In genomic region chr13:90233986-90234385, GRCm38 (mm10) we compare ENCODE assay signal across 19 mouse cellular contexts.
A peak's percentile ranks its signal among the peaks of the same experiment; 100 is the strongest.
DNase-seq lines count a peak whose midpoint lies in the region; ATAC-seq and TF ChIP-seq lines count a peak whose summit lies in the region.
"Had no signal": no experiment of that assay in that cellular context is flagged by ENCODE, and none has a peak within 500 bp of the region (broad histone marks: within the 10 kb centered on the region; RNA-seq: fewer than 3 reads in every experiment).

No protein-coding gene starts in this region.

- no peaks in the 10 kb centered on the region for H3K4me1 ChIP-seq in kidney, embryonic 16.5 days (ENCODE audit: insufficient read depth, low read length)
- H3K4me1 ChIP-seq: embryonic facial prominence, embryonic 12.5 days; heart, embryonic 13.5 days; hindbrain, embryonic 13.5 days had no signal

- intact Hi-C loops in left cerebral cortex, postnatal 10 days (cut with DNase I): no loop called here
- intact Hi-C loops in left cerebral cortex, postnatal 14 days (cut with DNase I): no loop called here

- H3K4me3 ChIP-seq in kidney, embryonic 16.5 days (ENCODE audit: low read length): no peak overlapping the region
- H3K4me3 ChIP-seq: embryonic facial prominence, embryonic 12.5 days; forebrain, embryonic 10.5 days; heart, embryonic 13.5 days; hindbrain, embryonic 13.5 days had no signal

- ATAC-seq in Patski: peak; percentile 57
- ATAC-seq in granulocyte monocyte progenitor cell, adult 5-6 weeks (replicated peaks; ENCODE audit: poor library complexity, severe bottlenecking): peak; percentile 75
- no peak for ATAC-seq in kidney, embryonic 16.5 days (ENCODE audit: low FRiP score, low TSS enrichment)
- ATAC-seq: forebrain, embryonic 14.5 days; hindbrain, postnatal 0 days had no signal

- CTCF ChIA-PET in Patski (lab: Charles Lee): no interaction called here

- in situ Hi-C loops in Patski (cut with MboI; ENCODE audit: low pct_unique_long_range_greater_than_20kb): no loop called here

- H3K36me3 ChIP-seq in kidney, embryonic 16.5 days (ENCODE audit: insufficient read depth, low read length): no peaks in the 10 kb centered on the region
- H3K36me3 ChIP-seq: embryonic facial prominence, embryonic 12.5 days; forebrain, embryonic 10.5 days; heart, embryonic 13.5 days; hindbrain, embryonic 13.5 days had no signal

- 78% methylated on average over 1 of the region's 1 CpGs for WGBS in kidney, embryonic 16.5 days

- H3K4me2 ChIP-seq in kidney, embryonic 16.5 days (replicated peaks; ENCODE audit: low read depth, low read length): no peak overlapping the region
- H3K4me2 ChIP-seq: embryonic facial prominence, embryonic 12.5 days; heart, embryonic 13.5 days; hindbrain, embryonic 13.5 days had no signal

- POLR2A ChIA-PET in Patski (lab: Charles Lee): no interaction called here

- no peaks in the 10 kb centered on the region for H3K9me3 ChIP-seq in kidney, embryonic 16.5 days (ENCODE audit: low read length)
- H3K9me3 ChIP-seq: embryonic facial prominence, embryonic 12.5 days; forebrain, embryonic 10.5 days; heart, embryonic 13.5 days; hindbrain, embryonic 13.5 days had no signal

- no peak for TF ChIP-seq CTCF in Patski (IDR thresholded peaks at IDR 0.05)

- DNase-seq in lung, postnatal 25 days (ENCODE audit: low spot score): peak; percentile 1
- no peak for DNase-seq in lung, postnatal 14 days
- DNase-seq in Patski (ENCODE audit: low read depth, low spot score): peak; percentile 20
- DNase-seq in left cerebral cortex, postnatal 10 days (ENCODE audit: extremely low spot score in 1 of 2, low spot score in 2 of 2): no peak
- DNase-seq in left cerebral cortex, postnatal 14 days (ENCODE audit: low spot score in 2 of 2): no peak
- DNase-seq: adrenal gland, postnatal 10 days; cerebellum, adult 11 months; cerebellum, adult 8-10 months; cerebellum, postnatal 14 days; gastrocnemius, postnatal 10 days; heart, postnatal 4 days had no signal

- H3K27ac ChIP-seq in kidney, embryonic 16.5 days (ENCODE audit: low read length): no peak overlapping the region
- H3K27ac ChIP-seq: embryonic facial prominence, embryonic 12.5 days; forebrain, embryonic 10.5 days; heart, embryonic 13.5 days; hindbrain, embryonic 13.5 days; hindbrain, postnatal 0 days had no signal

- no peak overlapping the region for H3K9ac ChIP-seq in kidney, embryonic 16.5 days (replicated peaks; ENCODE audit: low read length)
- H3K9ac ChIP-seq: embryonic facial prominence, embryonic 12.5 days; heart, embryonic 13.5 days; hindbrain, embryonic 13.5 days had no signal

- H3K27me3 ChIP-seq in Patski: no peaks in the 10 kb centered on the region
- H3K27me3 ChIP-seq in kidney, embryonic 16.5 days (ENCODE audit: insufficient read depth, low read length): no peaks in the 10 kb centered on the region
- H3K27me3 ChIP-seq: embryonic facial prominence, embryonic 12.5 days; heart, embryonic 13.5 days; hindbrain, embryonic 13.5 days had no signal

Comparison
In these comparisons a context has a peak if more than half of its experiments do, and no peak if none do; other contexts are left out.
1. DNase-seq: peak in lung, postnatal 25 days (single experiment) and Patski (single experiment); none in lung, postnatal 14 days (single experiment), left cerebral cortex, postnatal 10 days (0 of 2) and left cerebral cortex, postnatal 14 days (0 of 2).